In genomic region chr16:88212531-88212930, GRCm38 (mm10) we compare ENCODE assay signal across 23 mouse cellular contexts.
DNase-seq lines count a peak whose midpoint lies in the region; ATAC-seq and TF ChIP-seq lines count a peak whose summit lies in the region.
"Had no signal": no experiment of that assay in that cellular context is flagged by ENCODE, and none has a peak within 500 bp of the region (broad histone marks: within the 10 kb centered on the region; RNA-seq: fewer than 3 reads in every experiment).

No protein-coding gene starts in this region.

- H3K27ac ChIP-seq in kidney, postnatal 0 days, result no peak overlapping the region
- no peak overlapping the region for H3K27ac ChIP-seq in kidney, embryonic 16.5 days (ENCODE audit: low read length)
- H3K27ac ChIP-seq: gastrocnemius, adult 2 months; hindbrain, embryonic 10.5 days; intestine, embryonic 15.5 days; liver, embryonic 12.5 days; stomach, embryonic 15.5 days had no signal

- H3K9me3 ChIP-seq in kidney, postnatal 0 days (replicated peaks; ENCODE audit: low read length), result no peaks in the 10 kb centered on the region
- no peaks in the 10 kb centered on the region for H3K9me3 ChIP-seq in kidney, embryonic 16.5 days (ENCODE audit: low read length)
- H3K9me3 ChIP-seq: hindbrain, embryonic 10.5 days; intestine, embryonic 15.5 days; liver, embryonic 12.5 days; stomach, embryonic 15.5 days had no signal

- peak; percentile 4 to 11 for DNase-seq in cerebellum, postnatal 10 days
- peak; percentile 3 for DNase-seq in kidney, postnatal 0 days (ENCODE audit: low spot score)
- peak; percentile 43 for DNase-seq in thymus, postnatal 0 days (ENCODE audit: low spot score)
- DNase-seq in thymus, postnatal 4 days, result peak; percentile 53
- no peak for DNase-seq in B cell, adult 2 months
- DNase-seq in MN1 (ENCODE audit: low spot score), result no peak
- DNase-seq: adrenal gland, postnatal 25 days; cerebellum, adult 2 months; gastrocnemius, adult 2 months; heart, postnatal 14 days; kidney, adult 2 months; kidney, postnatal 14 days; liver, postnatal 0 days; lung, postnatal 36 days had no signal

- TF ChIP-seq CTCF in kidney, postnatal 0 days (IDR thresholded peaks at IDR 0.05; ENCODE audit: low read depth), result no peak

- no peaks in the 10 kb centered on the region for H3K36me3 ChIP-seq in kidney, postnatal 0 days (ENCODE audit: insufficient read depth, low read length)
- no peaks in the 10 kb centered on the region for H3K36me3 ChIP-seq in kidney, embryonic 16.5 days (ENCODE audit: insufficient read depth, low read length)
- H3K36me3 ChIP-seq: hindbrain, embryonic 10.5 days; intestine, embryonic 15.5 days; liver, embryonic 12.5 days; stomach, embryonic 15.5 days had no signal

- no peak overlapping the region for H3K9ac ChIP-seq in kidney, postnatal 0 days (ENCODE audit: low read depth, low read length)
- H3K9ac ChIP-seq in kidney, embryonic 16.5 days (replicated peaks; ENCODE audit: low read length), result no peak overlapping the region
- H3K9ac ChIP-seq: intestine, embryonic 15.5 days; liver, embryonic 12.5 days; liver, postnatal 0 days; stomach, embryonic 15.5 days had no signal

- H3K27me3 ChIP-seq in kidney, postnatal 0 days (ENCODE audit: insufficient read depth, low read length), result no peaks in the 10 kb centered on the region
- H3K27me3 ChIP-seq in kidney, embryonic 16.5 days (ENCODE audit: insufficient read depth, low read length), result no peaks in the 10 kb centered on the region
- H3K27me3 ChIP-seq: intestine, embryonic 15.5 days; liver, embryonic 12.5 days; stomach, embryonic 15.5 days had no signal

- H3K4me3 ChIP-seq in kidney, postnatal 0 days (replicated peaks; ENCODE audit: low read depth, low read length), result no peak overlapping the region
- no peak overlapping the region for H3K4me3 ChIP-seq in kidney, embryonic 16.5 days (ENCODE audit: low read length)
- H3K4me3 ChIP-seq: gastrocnemius, adult 2 months; hindbrain, embryonic 10.5 days; intestine, embryonic 15.5 days; liver, embryonic 12.5 days; stomach, embryonic 15.5 days had no signal

- no peak overlapping the region for H3K4me2 ChIP-seq in kidney, postnatal 0 days (ENCODE audit: low read length)
- no peak overlapping the region for H3K4me2 ChIP-seq in kidney, embryonic 16.5 days (replicated peaks; ENCODE audit: low read depth, low read length)
- H3K4me2 ChIP-seq: intestine, embryonic 15.5 days; liver, embryonic 12.5 days; midbrain, embryonic 11.5 days; stomach, embryonic 15.5 days had no signal

- no peaks in the 10 kb centered on the region for H3K4me1 ChIP-seq in kidney, postnatal 0 days (replicated peaks; ENCODE audit: insufficient read depth, low read length)
- H3K4me1 ChIP-seq in kidney, embryonic 16.5 days (ENCODE audit: insufficient read depth, low read length), result no peaks in the 10 kb centered on the region
- H3K4me1 ChIP-seq: hindbrain, embryonic 10.5 days; intestine, embryonic 15.5 days; liver, embryonic 12.5 days; stomach, embryonic 15.5 days had no signal

- WGBS in kidney, postnatal 0 days, result 57% methylated on average over 5 of the region's 5 CpGs
- 53% methylated on average over 5 of the region's 5 CpGs for WGBS in kidney, embryonic 16.5 days

- ATAC-seq in cerebellum, adult (ENCODE audit: insufficient number of reproducible peaks, low FRiP score, low TSS enrichment), result no peak
- ATAC-seq in kidney, postnatal 0 days (replicated peaks; ENCODE audit: low FRiP score, low read depth), result no peak
- ATAC-seq in kidney, embryonic 16.5 days (ENCODE audit: low FRiP score, low TSS enrichment), result no peak
- ATAC-seq: forebrain, embryonic 14.5 days; hindbrain, embryonic 16.5 days; intestine, embryonic 15.5 days; liver, embryonic 12.5 days; liver, postnatal 0 days had no signal

Comparison
In these comparisons a context has a peak if more than half of its experiments do, and no peak if none do; other contexts are left out.
1. DNase-seq: peak in cerebellum, postnatal 10 days (2 of 2), kidney, postnatal 0 days (single experiment), thymus, postnatal 0 days (single experiment) and thymus, postnatal 4 days (single experiment); none in B cell, adult 2 months (0 of 2) and MN1 (single experiment).